Mouse (Mus musculus) MEL (cell line): ENCODE measurements at regions not wholly inside any gene's neighbourhood (a gene's known extent, or its start where the extent isn't known, plus 50 kb on each side); places are given as distances from the start of the nearest gene placed in this dataset.

Experiments
- DNase-seq: peaks from one replicate; pipeline ENCODE4 v3.0.0; 2011; ENCODE audit warnings: low read depth, low spot score
- H3K27ac ChIP-seq: 2 replicates; pipeline ENCODE4 v1.5.1; 2012; ENCODE audit warnings: low read depth, mild to moderate bottlenecking, control low read depth, low read length, moderate library complexity; ENCODE audit not compliant: control insufficient read depth
- H3K27me3 ChIP-seq, 2 experiments: fragments of 150-350 bp in 1 of 2; sonication (generic) in 1 of 2; 2 replicates each; pipeline ENCODE4 v1.6.1; 2012; ENCODE audit warnings: low read length in 2 of 2, mild to moderate bottlenecking in 2 of 2, improper control_type of control experiment in 1 of 2, moderate library complexity in 1 of 2; ENCODE audit not compliant: insufficient read depth in 2 of 2, control insufficient read depth in 1 of 2
- H3K36me3 ChIP-seq, 2 experiments: 2 replicates each; pipeline ENCODE4 v1.6.1; 2012 to 2014; ENCODE audit warnings: low read length in 2 of 2, improper control_type of control experiment in 1 of 2, inconsistent platforms in 1 of 2, mild to moderate bottlenecking in 1 of 2; ENCODE audit not compliant: insufficient read depth in 2 of 2, control insufficient read depth in 1 of 2
- H3K4me1 ChIP-seq, 2 experiments: fragments of 150-350 bp in 1 of 2; sonication (generic) in 1 of 2; 2 replicates each; pipeline ENCODE4 v1.6.1; 2012; ENCODE audit warnings: low read length in 2 of 2, improper control_type of control experiment in 1 of 2, mild to moderate bottlenecking in 1 of 2; ENCODE audit not compliant: insufficient read depth in 2 of 2, control insufficient read depth in 1 of 2
- H3K4me3 ChIP-seq, 2 experiments: fragments of 150-350 bp in 1 of 2; sonication (generic) in 1 of 2; 2 replicates each; pipeline ENCODE4 v1.5.1; 2012; ENCODE audit warnings: low read depth in 2 of 2, low read length in 2 of 2, mild to moderate bottlenecking in 2 of 2, moderate library complexity in 2 of 2, control low read depth in 1 of 2, improper control_type of control experiment in 1 of 2; ENCODE audit not compliant: control insufficient read depth in 1 of 2, insufficient read depth in 1 of 2
- H3K79me2 ChIP-seq: 2 replicates; pipeline ENCODE4 v1.6.1; 2012; ENCODE audit warnings: mild to moderate bottlenecking, low read length, moderate library complexity; ENCODE audit not compliant: control insufficient read depth, poor library complexity, insufficient read depth
- H3K9ac ChIP-seq: 2 replicates; pipeline ENCODE4 v1.6.1; 2012; ENCODE audit warnings: low read depth, mild to moderate bottlenecking, control low read depth, low read length, moderate library complexity; ENCODE audit not compliant: control insufficient read depth, poor library complexity, severe bottlenecking
- H3K9me3 ChIP-seq: fragments of 150-350 bp; sonication (generic); replicated peaks from 2 replicates; pipeline ENCODE4 v1.6.1; 2012; ENCODE audit warnings: mild to moderate bottlenecking, low read length, improper control_type of control experiment, moderate library complexity; ENCODE audit not compliant: insufficient read depth
- CTCF ChIP-seq, 3 experiments: IDR thresholded peaks in 2 of 3; conservative IDR thresholded peaks in 1 of 3; 2 replicates each; pipeline ENCODE4 v1.5.1; 2011 to 2012; ENCODE audit warnings: low read length in 3 of 3, low read depth in 2 of 3, mild to moderate bottlenecking in 2 of 3, improper control_type of control experiment in 1 of 3, inconsistent platforms in 1 of 3, mixed read lengths in 1 of 3, moderate library complexity in 1 of 3; ENCODE audit not compliant: control insufficient read depth in 1 of 3, insufficient read depth in 1 of 3, poor library complexity in 1 of 3, severe bottlenecking in 1 of 3
- E2F4 ChIP-seq: IDR thresholded peaks from 2 replicates; pipeline ENCODE4 v1.6.1; 2011; ENCODE audit warnings: low read depth, low read length, improper control_type of control experiment, borderline replicate concordance
- ELF1 ChIP-seq: IDR thresholded peaks from 2 replicates; pipeline ENCODE4 v1.6.1; 2014; ENCODE audit warnings: low read depth, mild to moderate bottlenecking, inconsistent platforms, low read length, improper control_type of control experiment, moderate library complexity
- JUND ChIP-seq: IDR thresholded peaks from 2 replicates; pipeline ENCODE4 v1.6.1; 2011; ENCODE audit warnings: low read depth, mild to moderate bottlenecking, improper control_type of control experiment, low read length
- KAT2A ChIP-seq: conservative IDR thresholded peaks from 2 replicates; pipeline ENCODE4 v1.6.1; 2012; ENCODE audit warnings: low read depth, low read length, improper control_type of control experiment, inconsistent platforms
- MAX ChIP-seq: IDR thresholded peaks from 2 replicates; pipeline ENCODE4 v1.6.1; 2011; ENCODE audit warnings: low read length, improper control_type of control experiment
- MAZ ChIP-seq: IDR thresholded peaks from 2 replicates; pipeline ENCODE4 v1.6.1; 2012; ENCODE audit warnings: low read depth, mild to moderate bottlenecking, inconsistent platforms, low read length, improper control_type of control experiment
- MXI1 ChIP-seq: IDR thresholded peaks from 2 replicates; pipeline ENCODE4 v1.6.1; 2011; ENCODE audit warnings: mild to moderate bottlenecking, low read depth, low read length, improper control_type of control experiment
- MYB ChIP-seq: IDR thresholded peaks from 2 replicates; pipeline ENCODE4 v1.6.1; 2011; ENCODE audit warnings: mild to moderate bottlenecking, low read depth, low read length, improper control_type of control experiment
- MYC ChIP-seq: IDR thresholded peaks from 2 replicates; pipeline ENCODE4 v1.6.1; 2011; ENCODE audit warnings: low read depth, mild to moderate bottlenecking, low read length, improper control_type of control experiment, moderate library complexity
- NELFE ChIP-seq: IDR thresholded peaks from 2 replicates; pipeline ENCODE4 v1.6.1; 2011; ENCODE audit warnings: low read depth, low read length, improper control_type of control experiment
- POLR2A ChIP-seq, 2 experiments: IDR thresholded peaks; 2 replicates each; pipeline ENCODE4 v1.6.1; 2011 to 2012; ENCODE audit warnings: low read length in 2 of 2, mild to moderate bottlenecking in 2 of 2, control low read depth in 1 of 2, improper control_type of control experiment in 1 of 2, low read depth in 1 of 2, moderate library complexity in 1 of 2; ENCODE audit not compliant: control insufficient read depth in 1 of 2, insufficient read depth in 1 of 2, poor library complexity in 1 of 2
- POLR2AphosphoS5 ChIP-seq: IDR thresholded peaks from 2 replicates; pipeline ENCODE4 v1.6.1; 2012; ENCODE audit warnings: low read depth, borderline replicate concordance, mild to moderate bottlenecking, inconsistent platforms, low read length, moderate library complexity, mixed read lengths
- RAD21 ChIP-seq: IDR thresholded peaks from 2 replicates; pipeline ENCODE4 v1.6.1; 2011; ENCODE audit warnings: mild to moderate bottlenecking, low read depth, low read length, improper control_type of control experiment
- SIN3A ChIP-seq: IDR thresholded peaks from 2 replicates; pipeline ENCODE4 v1.6.1; 2012; ENCODE audit warnings: low read length, improper control_type of control experiment, inconsistent platforms
- USF1 ChIP-seq: IDR thresholded peaks from 2 replicates; pipeline ENCODE4 v1.6.1; 2014; ENCODE audit warnings: low read depth, mild to moderate bottlenecking, inconsistent platforms, low read length, improper control_type of control experiment, moderate library complexity
- USF2 ChIP-seq, 2 experiments: IDR thresholded peaks; 2 replicates each; pipeline ENCODE4 v1.6.1; 2011 to 2012; ENCODE audit warnings: improper control_type of control experiment in 2 of 2, low read length in 2 of 2, borderline replicate concordance in 1 of 2, inconsistent platforms in 1 of 2, low read depth in 1 of 2, mild to moderate bottlenecking in 1 of 2; ENCODE audit not compliant: insufficient read depth in 1 of 2
- ZC3H11A ChIP-seq: IDR thresholded peaks from 2 replicates; pipeline ENCODE4 v1.6.1; 2012; ENCODE audit warnings: low read depth, mild to moderate bottlenecking, inconsistent platforms, low read length, improper control_type of control experiment
- ZKSCAN1 ChIP-seq: IDR thresholded peaks from 2 replicates; pipeline ENCODE4 v1.6.1; 2012; ENCODE audit warnings: low read depth, mild to moderate bottlenecking, inconsistent platforms, low read length, improper control_type of control experiment, moderate library complexity
- ZMIZ1 ChIP-seq: IDR thresholded peaks from 2 replicates; pipeline ENCODE4 v1.6.1; 2012; ENCODE audit warnings: low read depth, mild to moderate bottlenecking, inconsistent platforms, low read length, improper control_type of control experiment, moderate library complexity

DNA sequence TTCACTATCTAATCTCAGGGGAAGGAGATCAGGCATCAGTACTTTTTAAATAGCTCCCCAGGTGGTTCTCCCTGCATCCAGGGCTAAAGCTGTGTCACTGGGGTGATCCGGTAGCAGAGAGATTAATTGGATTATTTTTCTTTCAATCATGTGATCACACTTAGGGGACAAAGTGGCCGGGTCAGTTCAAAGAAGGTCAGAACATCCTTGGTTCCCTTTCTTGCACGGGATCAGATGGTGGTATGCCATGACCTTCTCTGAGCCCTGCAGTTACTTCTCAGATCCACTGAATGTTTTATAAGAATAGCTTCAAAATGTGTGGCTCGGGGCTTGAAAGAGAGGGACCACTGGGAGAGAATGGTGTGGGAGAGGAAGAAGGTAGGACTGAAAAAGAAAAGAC lies 333.6 kb downstream of the Mllt3 start:
- no peaks in the 10 kb centered on the region for H3K9me3 ChIP-seq
- H3K27ac ChIP-seq: no peak overlapping the region
- no peak overlapping the region for H3K4me3 ChIP-seq
- H3K79me2 ChIP-seq: no peaks in the 10 kb centered on the region
- H3K36me3 ChIP-seq: no peaks in the 10 kb centered on the region
- H3K9ac ChIP-seq: no peak overlapping the region
- no peak for TF ChIP-seq USF1
- TF ChIP-seq E2F4: no peak
- TF ChIP-seq ELF1: no peak
- TF ChIP-seq KAT2A: no peak
- H3K4me1 ChIP-seq: no peaks in the 10 kb centered on the region
- H3K27me3 ChIP-seq: no peaks in the 10 kb centered on the region; a peak in 1 of 4 replicates
- no peak for DNase-seq

- Histone ChIP-seq H3K79me2 (no peaks in the 10 kb centered on the region), H3K36me3 (no peaks in the 10 kb centered on the region), H3K27me3 (no peaks in the 10 kb centered on the region; a peak in 1 of 4 replicates), H3K4me3 (no peak overlapping the region), H3K9me3 (no peaks in the 10 kb centered on the region), H3K9ac (no peak overlapping the region), H3K4me1 (no peaks in the 10 kb centered on the region), H3K27ac (no peak overlapping the region)
- TF ChIP-seq ELF1 (no peak), POLR2A (IDR thresholded peaks at IDR 0.05; ENCODE audit: control insufficient read depth in 1 of 2, insufficient read depth in 1 of 2, low read depth in 1 of 2, low read length in 2 of 2, poor library complexity in 1 of 2) (no peak), SIN3A (no peak), ZC3H11A (no peak), MAZ (no peak), MYB (no peak), NELFE (no peak), ZKSCAN1 (no peak), POLR2AphosphoS5 (no peak), CTCF (IDR thresholded peaks at IDR 0.05 in 2 of 3, conservative IDR thresholded peaks at IDR 0.05 in 1 of 3; ENCODE audit: control insufficient read depth in 1 of 3, insufficient read depth in 1 of 3, low read depth in 2 of 3, low read length in 3 of 3, poor library complexity in 1 of 3, severe bottlenecking in 1 of 3) (no peak), RAD21 (no peak), MYC (no peak), MAX (no peak), MXI1 (no peak), JUND (no peak), USF2 (IDR thresholded peaks at IDR 0.05; ENCODE audit: borderline replicate concordance in 1 of 2, insufficient read depth in 1 of 2, low read depth in 1 of 2, low read length in 2 of 2) (no peak), KAT2A (no peak), E2F4 (no peak), ZMIZ1 (no peak)
- no peak for DNase-seq
Observed at GRCm38 (mm10) chr4:87698750-87699149, 334.4 kb downstream of the Mllt3 start.
